Mouse (Mus musculus): ENCODE results near the gene Hpca. TPM values are rescaled to one million over a fixed set of nuclear protein-coding genes. Genes with fewer than 3 reads are reported as not detected.

The Hpca gene
- polyA plus RNA-seq, 1 experiment from 2014 or later = 0.99 TPM

DNA sequence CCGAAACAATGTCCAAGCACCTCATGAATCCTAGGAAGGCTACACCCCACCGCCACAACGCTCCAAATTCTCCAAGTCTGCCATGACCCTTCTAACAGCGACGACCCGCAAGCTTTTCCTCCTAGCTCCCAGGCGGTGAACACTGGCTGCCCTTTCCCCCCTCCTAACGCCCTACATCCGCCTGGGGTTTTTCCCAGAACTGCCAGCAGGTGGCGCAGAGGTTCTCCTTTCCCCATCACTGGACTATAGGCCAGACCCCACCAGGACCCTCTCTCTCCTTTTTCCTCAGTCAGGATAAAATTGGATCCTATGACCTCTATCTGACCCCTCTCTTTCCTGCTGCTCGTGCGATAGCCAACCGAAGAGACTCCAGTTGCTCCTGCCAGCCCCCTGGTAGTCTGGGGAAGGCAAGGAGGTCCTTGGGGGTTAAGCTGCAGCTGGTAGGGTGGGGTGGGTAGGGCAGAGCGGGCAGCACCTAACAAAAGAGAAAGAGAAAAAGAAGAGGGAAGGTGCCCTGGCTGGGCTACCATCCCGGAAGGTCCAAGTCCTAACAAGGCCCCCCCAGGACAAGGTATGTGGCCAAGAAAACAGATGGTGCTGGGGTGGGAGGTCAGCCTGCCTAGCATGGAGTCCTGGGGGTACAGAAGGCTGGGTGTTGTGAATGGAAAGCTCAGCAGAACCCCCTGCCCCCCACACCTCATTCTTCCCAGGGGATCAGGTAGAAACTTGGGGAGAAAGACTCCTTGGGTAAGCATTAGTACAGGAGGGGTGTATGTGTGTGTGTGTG is 13.2 kb upstream of the Hpca start:
- H3K9me3 ChIP-seq (ENCODE audit: control insufficient read depth, low read length) = no peaks in the 10 kb centered on the region
- H3K4me2 ChIP-seq (replicated peaks; ENCODE audit: low read depth) = peak overlapping the region; percentile 27
- H3K4me3 ChIP-seq (ENCODE audit: low read depth, low read length) = no peak overlapping the region
- TF ChIP-seq EP300 (optimal IDR thresholded peaks at IDR 0.05) (no peak), CTCF (IDR thresholded peaks at IDR 0.05; ENCODE audit: low read depth) (peak; percentile 89)
- no peak; the same call in 1 of the 2 replicates for ATAC-seq (ENCODE audit: low FRiP score, low TSS enrichment)
- H3K4me1 ChIP-seq (replicated peaks; ENCODE audit: control insufficient read depth, insufficient read depth) = no peaks in the 10 kb centered on the region
- peak; percentile 76 for DNase-seq (ENCODE audit: low spot score)
- no peaks in the 10 kb centered on the region for H3K27me3 ChIP-seq (ENCODE audit: control insufficient read depth, insufficient read depth, low read length)
- H3K9ac ChIP-seq (ENCODE audit: low read length) = no peak overlapping the region
- H3K27ac ChIP-seq (replicated peaks) = no peak overlapping the region
- WGBS = 11% methylated on average over 15 of the region's 15 CpGs
- no peaks in the 10 kb centered on the region for H3K36me3 ChIP-seq (ENCODE audit: control insufficient read depth, insufficient read depth, low read length)

GRCm38 (mm10) chr4:129130755-129131303 is 9.0 kb upstream of the Hpca start:
- Histone ChIP-seq H3K36me3 (ENCODE audit: control insufficient read depth, insufficient read depth, low read length) (no peaks in the 10 kb centered on the region), H3K4me1 (replicated peaks; ENCODE audit: control insufficient read depth, insufficient read depth) (no peaks in the 10 kb centered on the region; the same call in 1 of the 2 replicates), H3K27ac (replicated peaks) (no peak overlapping the region), H3K9ac (ENCODE audit: low read length) (no peak overlapping the region), H3K4me2 (replicated peaks; ENCODE audit: low read depth) (peak overlapping the region; percentile 47), H3K4me3 (ENCODE audit: low read depth, low read length) (peak overlapping the region; percentile 18; the same call in 1 of the 2 replicates), H3K9me3 (ENCODE audit: control insufficient read depth, low read length) (no peaks in the 10 kb centered on the region), H3K27me3 (ENCODE audit: control insufficient read depth, insufficient read depth, low read length) (no peaks in the 10 kb centered on the region)
- no peak for DNase-seq (ENCODE audit: low spot score)
- WGBS = 9% methylated on average over 17 of the region's 17 CpGs
- ATAC-seq (ENCODE audit: low FRiP score, low TSS enrichment) = peak; percentile 31; the same call in 1 of the 2 replicates
- TF ChIP-seq EP300 (optimal IDR thresholded peaks at IDR 0.05) = no peak
- TF ChIP-seq CTCF (IDR thresholded peaks at IDR 0.05; ENCODE audit: low read depth) = no peak

DNA sequence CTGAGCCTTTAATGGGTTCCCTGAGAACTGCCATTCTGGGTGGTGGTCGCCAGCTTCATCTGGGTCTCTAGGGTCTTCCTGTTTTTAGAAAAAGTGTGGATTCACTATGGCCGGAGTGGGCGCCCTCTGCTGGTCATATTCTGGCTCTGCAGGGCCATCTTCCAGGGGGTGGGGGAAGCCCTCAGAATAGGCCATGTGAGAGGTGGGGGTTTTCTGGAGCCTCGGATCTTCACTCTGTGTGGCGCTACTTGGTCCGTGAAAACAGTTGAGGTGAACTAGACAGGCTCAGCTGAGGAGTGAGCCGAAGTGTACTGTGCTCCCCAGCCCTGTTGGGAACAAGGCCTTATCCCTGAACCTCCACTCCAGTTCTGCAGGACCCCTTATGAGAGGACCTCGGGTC is 8.3 kb upstream of the Hpca start:
- ATAC-seq (ENCODE audit: low FRiP score, low TSS enrichment) = peak; percentile 34; the same call in 1 of the 2 replicates
- Histone ChIP-seq H3K27ac (replicated peaks) (no peak overlapping the region), H3K36me3 (ENCODE audit: control insufficient read depth, insufficient read depth, low read length) (no peaks in the 10 kb centered on the region), H3K4me2 (replicated peaks; ENCODE audit: low read depth) (peak overlapping the region; percentile 47), H3K9ac (ENCODE audit: low read length) (no peak overlapping the region), H3K4me1 (replicated peaks; ENCODE audit: control insufficient read depth, insufficient read depth) (no peaks in the 10 kb centered on the region; the same call in 1 of the 2 replicates), H3K27me3 (ENCODE audit: control insufficient read depth, insufficient read depth, low read length) (no peaks in the 10 kb centered on the region), H3K4me3 (ENCODE audit: low read depth, low read length) (no peak overlapping the region), H3K9me3 (ENCODE audit: control insufficient read depth, low read length) (no peaks in the 10 kb centered on the region)
- WGBS = 3% methylated on average over 8 of the region's 8 CpGs
- DNase-seq (ENCODE audit: low spot score) = peak; percentile 59
- peak; percentile 85 for TF ChIP-seq CTCF (IDR thresholded peaks at IDR 0.05; ENCODE audit: low read depth)
- no peak for TF ChIP-seq EP300 (optimal IDR thresholded peaks at IDR 0.05)

GRCm38 (mm10) chr4:129129387-129129786 is 7.6 kb upstream of the Hpca start:
- Histone ChIP-seq H3K27ac (replicated peaks) (no peak overlapping the region), H3K9ac (ENCODE audit: low read length) (no peak overlapping the region), H3K27me3 (ENCODE audit: control insufficient read depth, insufficient read depth, low read length) (no peaks in the 10 kb centered on the region), H3K4me1 (replicated peaks; ENCODE audit: control insufficient read depth, insufficient read depth) (no peaks in the 10 kb centered on the region; the same call in 1 of the 2 replicates), H3K4me3 (ENCODE audit: low read depth, low read length) (no peak overlapping the region), H3K4me2 (replicated peaks; ENCODE audit: low read depth) (no peak overlapping the region), H3K9me3 (ENCODE audit: control insufficient read depth, low read length) (no peaks in the 10 kb centered on the region), H3K36me3 (ENCODE audit: control insufficient read depth, insufficient read depth, low read length) (no peaks in the 10 kb centered on the region)
- ATAC-seq (ENCODE audit: low FRiP score, low TSS enrichment) (no peak), DNase-seq (ENCODE audit: low spot score) (no peak)
- TF ChIP-seq EP300 (optimal IDR thresholded peaks at IDR 0.05) (no peak), CTCF (IDR thresholded peaks at IDR 0.05; ENCODE audit: low read depth) (no peak)
- WGBS = 45% methylated on average over 8 of the region's 9 CpGs

- 56% methylated on average over 13 of the region's 13 CpGs for WGBS
- no peak overlapping the region for H3K4me2 ChIP-seq (replicated peaks; ENCODE audit: low read depth)
- H3K27ac ChIP-seq (replicated peaks) = no peak overlapping the region
- no peak overlapping the region for H3K4me3 ChIP-seq (ENCODE audit: low read depth, low read length)
- H3K9ac ChIP-seq (ENCODE audit: low read length) = no peak overlapping the region
- TF ChIP-seq EP300 (optimal IDR thresholded peaks at IDR 0.05) = no peak
- TF ChIP-seq CTCF (IDR thresholded peaks at IDR 0.05; ENCODE audit: low read depth) = no peak
- ATAC-seq (ENCODE audit: low FRiP score, low TSS enrichment) = no peak
- H3K36me3 ChIP-seq (ENCODE audit: control insufficient read depth, insufficient read depth, low read length) = no peaks in the 10 kb centered on the region
- H3K4me1 ChIP-seq (replicated peaks; ENCODE audit: control insufficient read depth, insufficient read depth) = no peaks in the 10 kb centered on the region; the same call in 1 of the 2 replicates
- H3K27me3 ChIP-seq (ENCODE audit: control insufficient read depth, insufficient read depth, low read length) = no peaks in the 10 kb centered on the region
- no peak for DNase-seq (ENCODE audit: low spot score)
- H3K9me3 ChIP-seq (ENCODE audit: control insufficient read depth, low read length) = no peaks in the 10 kb centered on the region
These were observed 6.9 kb upstream of the Hpca start for GRCm38 (mm10) chr4:129128582-129129338.

All from stomach, postnatal 0 days (tissue).